Mouse (Mus musculus) testis, adult 2 months (tissue): ENCODE measurements around the gene Accsl.

Experiments used
- CTCF ChIP-seq: fragments of 200-500 bp; IDR thresholded peaks from 2 replicates; pipeline ENCODE4 v1.5.1; 2012; ENCODE audit warnings: low read depth, mild to moderate bottlenecking, inconsistent platforms, low read length, moderate library complexity; ENCODE audit not compliant: control insufficient read depth, insufficient read depth, insufficient replicate concordance
- POLR2A ChIP-seq: fragments of 200-500 bp; IDR thresholded peaks from 2 replicates; pipeline ENCODE4 v1.6.1; 2012; ENCODE audit warnings: low read depth, mild to moderate bottlenecking, inconsistent platforms, low read length, moderate library complexity; ENCODE audit not compliant: control insufficient read depth

- TF ChIP-seq CTCF (no peak), POLR2A (no peak)
Measured at GRCm38 (mm10) chr2:93890143-93890542, 21.2 kb upstream of the Accsl start.
